Mouse (Mus musculus): ENCODE data around the gene Trpv1. TPM values are rescaled to one million over a fixed set of nuclear protein-coding genes. Genes with fewer than 3 reads are reported as not detected.

Trpv1 gene
- total RNA-seq, 2 experiments from 2014 or later: not detected

- intact Hi-C loops (cut with DNase I): no loop called here
- no peak for DNase-seq
These were observed 1.6 kb upstream of the Trpv1 start for GRCm38 (mm10) chr11:73232513-73232912.

GRCm38 (mm10) chr11:73235990-73236701 is 2.1 kb downstream of the Trpv1 start:
- intact Hi-C loops (cut with DNase I): no loop called here

GRCm38 (mm10) chr11:73236731-73237130 is 2.6 kb downstream of the Trpv1 start:
- intact Hi-C loops (cut with DNase I): no loop called here
- DNase-seq: peak; percentile 5 to 15

More at GRCm38 (mm10) chr11:73235990-73236701, 2.1 kb downstream of the Trpv1 start:
- DNase-seq: peak; percentile 88

- intact Hi-C loops (cut with DNase I): no loop called here
- no peak for DNase-seq
These were observed 8.1 kb downstream of the Trpv1 start for GRCm38 (mm10) chr11:73242199-73242598.

GRCm38 (mm10) chr11:73242777-73243176 is 8.7 kb downstream of the Trpv1 start:
- no peak for DNase-seq
- intact Hi-C loops (cut with DNase I): no loop called here

GRCm38 (mm10) chr11:73257362-73257945 is 23.4 kb downstream of the Trpv1 start:
- intact Hi-C loops (cut with DNase I): no loop called here
- no peak for DNase-seq

GRCm38 (mm10) chr11:73258664-73259063 is 24.6 kb downstream of the Trpv1 start:
- no peak for DNase-seq
- intact Hi-C loops (cut with DNase I): no loop called here

GRCm38 (mm10) chr11:73260457-73260856 is 26.4 kb downstream of the Trpv1 start:
- intact Hi-C loops (cut with DNase I): no loop called here
- DNase-seq: no peak

GRCm38 (mm10) chr11:73261385-73261784 is 27.3 kb downstream of the Trpv1 start:
- intact Hi-C loops (cut with DNase I): no loop called here
- DNase-seq: no peak

GRCm38 (mm10) chr11:73267267-73267666 is 33.2 kb downstream of the Trpv1 start, which contains the start of gene Trpv3:
Trpv3 (plus strand) TSS chr11:73267388.
- no peak for DNase-seq
- intact Hi-C loops (cut with DNase I): no loop called here

GRCm38 (mm10) chr11:73274821-73275220 is 40.7 kb downstream of the Trpv1 start:
- no peak for DNase-seq
- intact Hi-C loops (cut with DNase I): no loop called here

- DNase-seq: no peak
- intact Hi-C loops (cut with DNase I): loop anchor here (1.0 to 10.0 kb wide), 3 partner anchors 142 to 1094 kb away; partner anchors contain the start of gene Haspin
These were observed 46.6 kb downstream of the Trpv1 start for GRCm38 (mm10) chr11:73280710-73281109.

GRCm38 (mm10) chr11:73281528-73282027 is 47.5 kb downstream of the Trpv1 start:
- peak; percentile 41 to 63 for DNase-seq
- intact Hi-C loops (cut with DNase I): loop anchor here (1.0 to 10.0 kb wide), 3 partner anchors 143 to 1093 kb away; partner anchors contain the start of gene Haspin

GRCm38 (mm10) chr11:73283369-73283768 is 49.3 kb downstream of the Trpv1 start:
- DNase-seq: peak; percentile 67 to 73
- intact Hi-C loops (cut with DNase I): loop anchor here (5.0 to 10.0 kb wide), 2 partner anchors 211 to 1091 kb away; no protein-coding TSS in a partner anchor

GRCm38 (mm10) chr11:73283926-73284325 is 49.8 kb downstream of the Trpv1 start:
- no peak for DNase-seq
- intact Hi-C loops (cut with DNase I): loop anchor here (5.0 to 10.0 kb wide), 2 partner anchors 212 to 1091 kb away; no protein-coding TSS in a partner anchor

GRCm38 (mm10) chr11:73284351-73284750 is 50.3 kb downstream of the Trpv1 start:
- DNase-seq: no peak
- intact Hi-C loops (cut with DNase I): loop anchor here (5.0 to 10.0 kb wide), 2 partner anchors 212 to 1090 kb away; no protein-coding TSS in a partner anchor

- intact Hi-C loops (cut with DNase I): loop anchor here (10.0 kb wide), 1 partner anchor 1085 kb away; no protein-coding TSS in a partner anchor
- no peak for DNase-seq
These were observed 55.5 kb downstream of the Trpv1 start for GRCm38 (mm10) chr11:73289621-73290020.

- intact Hi-C loops (cut with DNase I): no loop called here
- DNase-seq: no peak
These were observed 69.0 kb downstream of the Trpv1 start for GRCm38 (mm10) chr11:73303123-73303522.

Data from heart, postnatal 10 days (tissue).